Mouse (Mus musculus) cerebellum, adult 2 months (tissue): ENCODE results near the gene Ap3b1.

Experiments used
- CTCF ChIP-seq: fragments of 200-500 bp; IDR thresholded peaks from 2 replicates; pipeline ENCODE4 v1.5.1; 2011; ENCODE audit warnings: low read depth, mild to moderate bottlenecking, control low read depth, low read length, moderate library complexity, borderline replicate concordance; ENCODE audit not compliant: insufficient read depth
- POLR2A ChIP-seq: fragments of 200-500 bp; IDR thresholded peaks from 2 replicates; pipeline ENCODE4 v1.6.1; 2011; ENCODE audit warnings: low read length, control low read depth, borderline replicate concordance; ENCODE audit not compliant: insufficient read depth

GRCm38 (mm10) chr13:94400465-94400864, 41.7 kb downstream of the Ap3b1 start:
- TF ChIP-seq CTCF (no peak), POLR2A (no peak)
